Comparison of ENCODE assay signal across 8 mouse cellular contexts in genomic region chr19:32956916-32957558, GRCm38 (mm10).
DNase-seq lines count a peak whose midpoint lies in the region; ATAC-seq lines count a peak whose summit lies in the region.

No protein-coding gene starts in this region.

- no peaks in the 10 kb centered on the region for H3K27me3 ChIP-seq in forebrain, embryonic 12.5 days
- peaks cover 22% of the 10 kb centered on the region for H3K27me3 ChIP-seq in limb, embryonic 12.5 days
- H3K27me3 ChIP-seq in midbrain, embryonic 14.5 days (ENCODE audit: control insufficient read depth, insufficient read depth, low read length) = no peaks in the 10 kb centered on the region

- H3K4me3 ChIP-seq in forebrain, embryonic 12.5 days (replicated peaks) = peak overlapping the region; percentile 4
- peak overlapping the region; percentile 22 for H3K4me3 ChIP-seq in limb, embryonic 12.5 days (replicated peaks)
- no peak overlapping the region for H3K4me3 ChIP-seq in midbrain, embryonic 14.5 days (replicated peaks; ENCODE audit: low read depth, low read length)

- peaks cover 24% of the 10 kb centered on the region for H3K4me1 ChIP-seq in forebrain, embryonic 12.5 days
- H3K4me1 ChIP-seq in limb, embryonic 12.5 days (replicated peaks) = peaks cover 11% of the 10 kb centered on the region; the same call in 1 of the 2 replicates
- peaks cover 11% of the 10 kb centered on the region for H3K4me1 ChIP-seq in midbrain, embryonic 14.5 days (ENCODE audit: control insufficient read depth, insufficient read depth, low read length)

- 3% methylated on average over 13 of the region's 13 CpGs for WGBS in forebrain, embryonic 12.5 days
- WGBS in limb, embryonic 12.5 days = 3% methylated on average over 13 of the region's 13 CpGs
- WGBS in midbrain, embryonic 14.5 days = 8% methylated on average over 13 of the region's 13 CpGs

- H3K9me3 ChIP-seq in forebrain, embryonic 12.5 days = no peaks in the 10 kb centered on the region
- H3K9me3 ChIP-seq in limb, embryonic 12.5 days = no peaks in the 10 kb centered on the region
- no peaks in the 10 kb centered on the region for H3K9me3 ChIP-seq in midbrain, embryonic 14.5 days (ENCODE audit: control insufficient read depth, low read length)

- intact Hi-C loops in left cerebral cortex, postnatal 36 days (cut with DNase I) = loop anchor here (5.0 to 10.0 kb wide), 2 partner anchors 200 to 268 kb away; partner anchors contain the start of gene Pten

- H3K4me2 ChIP-seq in forebrain, embryonic 12.5 days = peak overlapping the region; percentile 43
- H3K4me2 ChIP-seq in limb, embryonic 12.5 days = peak overlapping the region; percentile 58
- H3K4me2 ChIP-seq in midbrain, embryonic 14.5 days (ENCODE audit: low read length) = peak overlapping the region; percentile 31

- no peak overlapping the region for H3K27ac ChIP-seq in forebrain, embryonic 12.5 days
- no peak overlapping the region for H3K27ac ChIP-seq in limb, embryonic 12.5 days
- no peak overlapping the region for H3K27ac ChIP-seq in midbrain, embryonic 14.5 days (replicated peaks; ENCODE audit: low read depth, low read length)

- no peak overlapping the region for H3K9ac ChIP-seq in forebrain, embryonic 12.5 days
- H3K9ac ChIP-seq in limb, embryonic 12.5 days (replicated peaks) = no peak overlapping the region
- no peak overlapping the region for H3K9ac ChIP-seq in midbrain, embryonic 14.5 days (replicated peaks; ENCODE audit: low read length)

- DNase-seq in right cerebral cortex, adult 18-20 months = peak; percentile 56
- no peak for DNase-seq in right cerebral cortex, postnatal 4 days
- peak; percentile 7 for DNase-seq in midbrain, embryonic 14.5 days
- DNase-seq in layer of hippocampus, postnatal 14 days (ENCODE audit: low spot score in 2 of 2) = no peak
- DNase-seq in left cerebral cortex, postnatal 36 days (ENCODE audit: low spot score in 2 of 2) = no peak
- DNase-seq in frontal cortex, postnatal 36 days (ENCODE audit: low spot score in 2 of 2) = no peak

- ATAC-seq in forebrain, embryonic 12.5 days (ENCODE audit: low FRiP score) = no peak
- no peak for ATAC-seq in limb, embryonic 12.5 days (ENCODE audit: insufficient number of reproducible peaks, insufficient read depth, low FRiP score, low TSS enrichment, low read depth)
- ATAC-seq in midbrain, embryonic 14.5 days (ENCODE audit: low FRiP score, low TSS enrichment) = no peak

- no peaks in the 10 kb centered on the region for H3K36me3 ChIP-seq in forebrain, embryonic 12.5 days (replicated peaks)
- no peaks in the 10 kb centered on the region for H3K36me3 ChIP-seq in limb, embryonic 12.5 days
- H3K36me3 ChIP-seq in midbrain, embryonic 14.5 days (ENCODE audit: control insufficient read depth, insufficient read depth, low read length) = no peaks in the 10 kb centered on the region

Comparison
In these comparisons a context has a peak if more than half of its experiments do, and no peak if none do; other contexts are left out.
1. DNase-seq: peak in right cerebral cortex, adult 18-20 months (single experiment) and midbrain, embryonic 14.5 days (single experiment); none in right cerebral cortex, postnatal 4 days (single experiment), layer of hippocampus, postnatal 14 days (0 of 2), left cerebral cortex, postnatal 36 days (0 of 2) and frontal cortex, postnatal 36 days (0 of 2).
2. Peak in every context shown above with its lines, with median percentiles within 50 percentile points of each other: H3K4me2 ChIP-seq.